In the genomic region with DNA sequence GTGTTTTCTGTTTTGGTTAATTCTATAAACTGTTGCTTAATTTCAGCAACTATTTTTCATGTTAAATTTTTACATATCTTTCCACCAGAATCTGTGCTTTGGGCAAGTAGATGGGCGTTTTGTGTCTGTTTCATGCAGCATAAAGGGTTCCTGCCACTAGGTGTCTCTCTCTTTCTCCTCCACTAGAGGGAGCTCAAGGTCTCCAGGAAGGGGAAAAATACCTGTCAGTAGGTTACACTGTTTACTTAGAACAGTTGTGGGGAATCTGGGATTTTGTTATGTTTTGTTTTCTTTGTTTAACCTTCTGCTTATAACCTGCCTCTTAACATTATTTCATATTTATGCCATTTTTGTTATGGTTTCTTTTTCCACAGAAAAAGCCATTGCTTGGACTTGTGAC, we compare ENCODE assay signal across 10 mouse cellular contexts. TPM values are rescaled to one million over a fixed set of nuclear protein-coding genes. Genes with fewer than 3 reads are reported as not detected.
DNase-seq lines count a peak whose midpoint lies in the region; ATAC-seq and TF ChIP-seq lines count a peak whose summit lies in the region.
"Had no signal": no experiment of that assay in that cellular context is flagged by ENCODE, and none has a peak within 500 bp of the region (broad histone marks: within the 10 kb centered on the region; RNA-seq: fewer than 3 reads in every experiment).

No protein-coding gene starts in this region.

- WGBS in liver, embryonic 14.5 days (ENCODE audit: insufficient replicate concordance) = 15% methylated on average over 1 of the region's 1 CpGs

- TF ChIP-seq EP300 in liver, embryonic 14.5 days (IDR thresholded peaks at IDR 0.05; ENCODE audit: low read depth) = no peak

- no peak overlapping the region for H3K4me2 ChIP-seq in liver, embryonic 14.5 days (ENCODE audit: low read depth)
- H3K4me2 ChIP-seq: limb, embryonic 12.5 days; stomach, embryonic 15.5 days had no signal

- ATAC-seq in erythroid progenitor cell, adult 5-6 weeks (replicated peaks; ENCODE audit: low FRiP score, poor library complexity, severe bottlenecking) = peak; percentile 75; the same call in 1 of the 2 replicates
- no peak for ATAC-seq in liver, embryonic 14.5 days (ENCODE audit: insufficient read depth)

- H3K4me1 ChIP-seq in liver, embryonic 14.5 days (replicated peaks; ENCODE audit: control insufficient read depth in 2 of 2, insufficient read depth in 2 of 2, low read length in 1 of 2) = no peaks in the 10 kb centered on the region
- H3K4me1 ChIP-seq: limb, embryonic 12.5 days; stomach, embryonic 15.5 days had no signal

- no peaks in the 10 kb centered on the region for H3K79me3 ChIP-seq in C2C12 (ENCODE audit: low read depth)

- H3K27me3 ChIP-seq in C2C12 (ENCODE audit: control insufficient read depth, insufficient read depth, insufficient read length) = no peaks in the 10 kb centered on the region
- no peaks in the 10 kb centered on the region for H3K27me3 ChIP-seq in liver, embryonic 14.5 days (ENCODE audit: control insufficient read depth, insufficient read depth, low read length)
- H3K27me3 ChIP-seq: limb, embryonic 12.5 days; stomach, embryonic 15.5 days had no signal

- peaks cover 97% of the 10 kb centered on the region for H3K36me3 ChIP-seq in C2C12 (ENCODE audit: control insufficient read depth, insufficient read depth)
- H3K36me3 ChIP-seq in liver, embryonic 14.5 days (replicated peaks; ENCODE audit: control insufficient read depth, insufficient read depth, low read depth) = peaks cover 43% of the 10 kb centered on the region

- no peaks in the 10 kb centered on the region for H3K79me2 ChIP-seq in C2C12 (ENCODE audit: control insufficient read depth, insufficient read depth)

- peak; percentile 53 to 67 for DNase-seq in heart, postnatal 10 days
- DNase-seq in heart, postnatal 25 days (ENCODE audit: low spot score) = no peak
- DNase-seq in T-cell, adult 2 months (ENCODE audit: low spot score) = peak; percentile 34
- peak; percentile 29 to 44 (median 30) for DNase-seq in liver, embryonic 14.5 days (ENCODE audit: low read depth in 3 of 3, low spot score in 3 of 3)
- DNase-seq in retina, postnatal 7 days (ENCODE audit: low read depth, low spot score) = peak; percentile 35
- no peak for DNase-seq in layer of hippocampus, adult 9-11 months

- no peak overlapping the region for H3K9ac ChIP-seq in liver, embryonic 14.5 days (replicated peaks)
- H3K9ac ChIP-seq: limb, embryonic 12.5 days; stomach, embryonic 15.5 days had no signal

- peak; percentile 51 for TF ChIP-seq CTCF in C2C12 (IDR thresholded peaks at IDR 0.05; ENCODE audit: control insufficient read depth, insufficient read depth, insufficient read length)
- peak; percentile 83 for TF ChIP-seq CTCF in liver, embryonic 14.5 days (IDR thresholded peaks at IDR 0.05; ENCODE audit: low read depth)

- no peak overlapping the region for H3K27ac ChIP-seq in liver, embryonic 14.5 days
- H3K27ac ChIP-seq: limb, embryonic 12.5 days; stomach, embryonic 15.5 days had no signal

- H3K9me3 ChIP-seq in liver, embryonic 14.5 days (ENCODE audit: control insufficient read depth, low read length) = no peaks in the 10 kb centered on the region
- H3K9me3 ChIP-seq: limb, embryonic 12.5 days; stomach, embryonic 15.5 days had no signal

- no peak overlapping the region for H3K4me3 ChIP-seq in C2C12 (ENCODE audit: insufficient read depth, poor library complexity, severe bottlenecking)
- no peak overlapping the region for H3K4me3 ChIP-seq in liver, embryonic 14.5 days (ENCODE audit: insufficient read depth in 1 of 2, low read depth in 2 of 2, low read length in 2 of 2)
- H3K4me3 ChIP-seq: limb, embryonic 12.5 days; stomach, embryonic 15.5 days had no signal

- H3ac ChIP-seq in C2C12 (ENCODE audit: control insufficient read depth, insufficient read length, low read depth) = no peak overlapping the region

- intact Hi-C loops in heart, postnatal 10 days (cut with DNase I) = loop anchor here (2.0 to 5.0 kb wide), 2 partner anchors 202 to 600 kb away; no protein-coding TSS in a partner anchor
- intact Hi-C loops in heart, postnatal 25 days (cut with DNase I) = loop anchor here (2.0 kb wide), 1 partner anchor 206 kb away; no protein-coding TSS in a partner anchor

TF ChIP-seq in C2C12, 6 proteins besides CTCF, POLR2A, EP300 and RAD21:
- TF ChIP-seq MYOD1 (IDR thresholded peaks at IDR 0.05; ENCODE audit: control insufficient read depth, insufficient read length, low read depth) (no peak), FOSL1 (IDR thresholded peaks at IDR 0.05; ENCODE audit: insufficient read depth, low read length, poor library complexity, severe bottlenecking) (no peak), MAX (IDR thresholded peaks at IDR 0.05) (no peak), MYOG (IDR thresholded peaks at IDR 0.05; ENCODE audit: control insufficient read depth, extremely low read depth, insufficient read length) (no peak), USF1 (IDR thresholded peaks at IDR 0.05; ENCODE audit: low read depth) (no peak), CEBPB (IDR thresholded peaks at IDR 0.05; ENCODE audit: low read depth) (no peak)
TF ChIP-seq in C2C12: peak in this region for 0.

RNA-seq across cellular contexts. Expression of a gene that starts 21.9 kb away (rescaled TPM):
- 10 to 100 TPM; 23.4 to 27.9 TPM for total RNA-seq in heart, postnatal 10 days (2021)
- 10 to 100 TPM; 17.1 to 18.9 TPM for total RNA-seq in heart, postnatal 25 days (2021)
- 26.0 TPM for polyA plus RNA-seq in C2C12 (2012; fragmentation: generic; extraction: Trizol)
- 27.8 and 53.2 TPM in 2 replicates for total RNA-seq in erythroid progenitor cell, adult 5-6 weeks (2015; ENCODE audit: low replicate concordance)
- 8.8 and 15.7 TPM in 2 replicates for total RNA-seq in erythroid progenitor cell, adult 5-6 weeks (2017; ENCODE audit: low replicate concordance)
- 32.5 and 36.2 TPM in 2 replicates for polyA plus RNA-seq in liver, embryonic 14.5 days (2012; rRNA removed)
- polyA plus RNA-seq in liver, embryonic 14.5 days (2014; fragmentation: Nextera tagmentation; extraction: Ambion mirVana) = 43.3 and 57.4 TPM in 2 replicates

Comparison
In these comparisons a context has a peak if more than half of its experiments do, and no peak if none do; other contexts are left out.
1. DNase-seq: peak in heart, postnatal 10 days (2 of 2), T-cell, adult 2 months (single experiment), liver, embryonic 14.5 days (3 of 3) and retina, postnatal 7 days (single experiment); none in heart, postnatal 25 days (single experiment) and layer of hippocampus, adult 9-11 months (single experiment).